Mouse (Mus musculus): ENCODE measurements around the gene Nkx6-1.

DNA sequence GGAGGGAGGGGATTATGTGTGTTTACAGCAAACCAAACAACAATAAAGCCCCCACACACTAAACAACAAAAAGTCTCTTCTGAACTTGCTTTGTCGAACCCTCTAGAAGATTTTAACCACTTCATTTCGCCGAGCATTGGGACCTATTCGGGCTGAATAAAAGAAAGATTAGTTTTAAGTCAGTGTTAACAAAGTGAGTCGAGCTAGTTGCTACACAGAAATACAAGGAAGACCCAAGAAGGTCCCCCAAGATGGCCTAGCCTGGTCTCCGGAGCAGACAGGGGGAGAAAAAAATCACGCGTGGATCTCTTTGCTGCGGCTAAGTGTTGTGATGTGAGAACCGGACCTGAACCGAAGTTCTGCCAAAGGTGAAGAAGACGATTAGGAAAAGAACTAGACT, 3.7 kb upstream of the Nkx6-1 start:
- no peak for TF ChIP-seq POLR2A (IDR thresholded peaks at IDR 0.05; ENCODE audit: low read depth, low read length)
- TF ChIP-seq CTCF (conservative IDR thresholded peaks at IDR 0.05; ENCODE audit: insufficient read depth, insufficient read length, low read depth, low read length): no peak

All from kidney, adult 2 months (tissue).